Mouse (Mus musculus) embryonic fibroblast, embryonic 13.5 days (primary cell): ENCODE results near the gene Dync2h1. TPM values are rescaled to one million over a fixed set of nuclear protein-coding genes. Genes with fewer than 3 reads are reported as not detected.

ENCODE experiments used
- H3K27ac ChIP-seq: 2 replicates; pipeline ENCODE4 v1.5.1; 2012; ENCODE audit warnings: low read length, control low read depth, inconsistent platforms; ENCODE audit not compliant: insufficient read depth
- H3K4me1 ChIP-seq: 2 replicates; pipeline ENCODE4 v1.6.1; 2011; ENCODE audit warnings: low read length; ENCODE audit not compliant: control insufficient read depth, insufficient read depth
- H3K4me3 ChIP-seq: 2 replicates; pipeline ENCODE4 v1.5.1; 2011; ENCODE audit warnings: mild to moderate bottlenecking, control low read depth, low read length; ENCODE audit not compliant: insufficient read depth
- CTCF ChIP-seq: IDR thresholded peaks from 2 replicates; pipeline ENCODE4 v1.5.1; 2011; ENCODE audit warnings: mild to moderate bottlenecking, control low read depth, low read length, moderate library complexity, borderline replicate concordance; ENCODE audit not compliant: insufficient read depth
- POLR2A ChIP-seq: IDR thresholded peaks from 2 replicates; pipeline ENCODE4 v1.6.1; 2011; ENCODE audit warnings: low read depth, mild to moderate bottlenecking, control low read depth, low read length, moderate library complexity
- polyA plus RNA-seq: library from polyadenylated mRNA; stranded (reverse); fragments of >200 nt; gene quantifications from 2 replicates; pipeline ENCODE4 v1.2.4, GENCODE M21; 2011; ENCODE audit warnings: low read depth; ENCODE audit not compliant: missing spikeins, insufficient read length

The Dync2h1 gene
- polyA plus RNA-seq, 1 experiment = 8.6 TPM

GRCm38 (mm10) chr9:7032553-7032952 is 151.7 kb downstream of the Dync2h1 start:
- TF ChIP-seq CTCF (no peak), POLR2A (no peak)

GRCm38 (mm10) chr9:7015600-7015999 is 168.6 kb downstream of the Dync2h1 start:
- TF ChIP-seq CTCF (no peak), POLR2A (no peak)
- H3K4me3 ChIP-seq = no peak overlapping the region
- H3K4me1 ChIP-seq = no peaks in the 10 kb centered on the region
- H3K27ac ChIP-seq = no peak overlapping the region

More at GRCm38 (mm10) chr9:7032553-7032952, 151.7 kb downstream of the Dync2h1 start:
- H3K4me3 ChIP-seq = no peak overlapping the region
- no peak overlapping the region for H3K27ac ChIP-seq
- no peaks in the 10 kb centered on the region for H3K4me1 ChIP-seq

DNA sequence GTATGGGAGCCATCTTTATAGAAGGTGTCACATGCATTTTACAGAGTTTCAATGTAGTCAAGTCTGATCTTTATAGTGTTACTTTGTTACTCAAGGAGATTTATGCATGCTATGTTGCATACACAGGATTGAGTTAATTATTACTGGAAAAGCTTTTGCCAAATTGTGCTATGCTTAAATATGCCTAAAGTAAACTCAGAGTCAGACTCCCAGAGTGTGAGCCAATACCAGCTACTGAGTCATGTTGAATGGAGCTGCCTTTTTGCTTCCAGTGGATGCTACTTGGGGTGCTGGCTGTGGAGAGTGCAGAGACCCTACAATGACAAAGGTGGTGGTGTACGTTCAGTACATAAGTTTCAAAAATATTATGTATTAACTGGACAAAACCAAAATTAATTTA is 169.5 kb downstream of the Dync2h1 start:
- no peak for TF ChIP-seq CTCF
- no peak for TF ChIP-seq POLR2A
- Histone ChIP-seq H3K27ac (no peak overlapping the region), H3K4me3 (no peak overlapping the region), H3K4me1 (no peaks in the 10 kb centered on the region)

DNA sequence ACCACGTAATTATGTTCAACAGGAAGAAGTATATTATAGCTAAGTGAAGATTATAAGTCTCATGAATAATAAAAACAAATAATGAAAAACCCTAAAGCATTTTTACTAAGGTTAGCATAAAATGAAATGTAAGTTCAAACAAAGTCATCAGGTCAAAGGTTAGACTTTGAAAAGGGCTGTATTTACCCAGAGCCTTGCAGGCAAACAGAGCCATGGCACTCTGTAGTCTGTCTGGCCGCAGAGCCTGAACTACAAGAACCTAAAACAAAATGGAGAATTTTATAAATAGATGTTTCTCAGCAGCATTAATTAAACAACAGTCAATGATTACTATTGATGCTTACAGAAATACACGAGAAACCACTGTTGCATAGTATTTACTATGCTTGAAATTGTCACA is 174.5 kb downstream of the Dync2h1 start:
- Histone ChIP-seq H3K27ac (no peak overlapping the region), H3K4me1 (no peaks in the 10 kb centered on the region), H3K4me3 (no peak overlapping the region)
- TF ChIP-seq CTCF (no peak), POLR2A (no peak)

- Histone ChIP-seq H3K4me1 (no peaks in the 10 kb centered on the region), H3K27ac (no peak overlapping the region), H3K4me3 (no peak overlapping the region)
- TF ChIP-seq CTCF (no peak), POLR2A (no peak)
Measured at GRCm38 (mm10) chr9:6994865-6995264, 189.4 kb downstream of the Dync2h1 start.

DNA sequence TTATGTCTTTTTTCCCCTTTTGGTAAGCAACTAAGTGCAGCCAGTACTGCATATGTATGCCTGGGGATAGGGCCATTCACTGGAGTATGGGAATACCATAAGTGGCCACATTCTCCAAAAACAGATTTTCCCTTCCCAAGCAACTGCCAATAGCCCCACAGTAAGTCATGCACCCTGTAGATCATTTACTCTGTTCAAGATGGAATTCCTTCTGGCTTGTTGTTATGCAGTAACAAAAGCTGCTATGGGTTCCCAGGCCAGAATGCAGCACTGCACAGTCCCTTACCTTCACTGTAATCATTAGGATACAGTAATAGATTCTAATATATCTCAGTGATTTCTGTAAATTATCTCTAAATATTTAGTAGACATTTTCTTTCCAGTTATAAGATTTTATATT is 190.0 kb downstream of the Dync2h1 start:
- TF ChIP-seq CTCF = no peak
- no peak for TF ChIP-seq POLR2A
- no peaks in the 10 kb centered on the region for H3K4me1 ChIP-seq
- no peak overlapping the region for H3K4me3 ChIP-seq
- no peak overlapping the region for H3K27ac ChIP-seq

GRCm38 (mm10) chr9:6988893-6989685 is 195.2 kb downstream of the Dync2h1 start:
- H3K4me3 ChIP-seq = no peak overlapping the region
- TF ChIP-seq CTCF = no peak
- no peak for TF ChIP-seq POLR2A
- no peak overlapping the region for H3K27ac ChIP-seq
- H3K4me1 ChIP-seq = no peaks in the 10 kb centered on the region

- H3K4me3 ChIP-seq = no peak overlapping the region
- H3K27ac ChIP-seq = no peak overlapping the region
- no peaks in the 10 kb centered on the region for H3K4me1 ChIP-seq
- TF ChIP-seq CTCF (no peak), POLR2A (no peak)
Measured at GRCm38 (mm10) chr9:6986161-6986560, 198.1 kb downstream of the Dync2h1 start.

DNA sequence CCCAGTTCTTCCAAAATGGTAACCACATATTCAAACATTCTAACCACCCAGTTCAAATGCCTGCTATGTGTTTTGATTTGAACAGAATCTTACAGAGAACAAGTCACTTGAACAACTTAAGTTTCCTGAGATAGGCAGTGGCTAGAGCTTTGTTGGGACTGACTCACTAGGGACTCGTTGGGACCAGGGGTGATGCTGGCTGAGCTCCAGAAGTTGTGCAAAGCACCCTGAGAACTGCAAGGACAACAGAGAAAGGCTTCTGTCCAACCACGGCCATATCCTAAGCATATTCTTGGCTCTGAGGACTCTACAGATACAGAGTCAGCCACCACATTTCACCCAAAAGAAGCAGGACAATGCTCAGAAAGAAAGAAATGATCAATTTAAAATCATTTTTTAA is 215.1 kb downstream of the Dync2h1 start:
- TF ChIP-seq POLR2A (no peak), CTCF (no peak)
- Histone ChIP-seq H3K4me1 (no peaks in the 10 kb centered on the region), H3K4me3 (no peak overlapping the region), H3K27ac (no peak overlapping the region)

GRCm38 (mm10) chr9:6965006-6965405 is 219.2 kb downstream of the Dync2h1 start:
- TF ChIP-seq POLR2A (no peak), CTCF (no peak)
- Histone ChIP-seq H3K4me1 (no peaks in the 10 kb centered on the region), H3K27ac (no peak overlapping the region)

DNA sequence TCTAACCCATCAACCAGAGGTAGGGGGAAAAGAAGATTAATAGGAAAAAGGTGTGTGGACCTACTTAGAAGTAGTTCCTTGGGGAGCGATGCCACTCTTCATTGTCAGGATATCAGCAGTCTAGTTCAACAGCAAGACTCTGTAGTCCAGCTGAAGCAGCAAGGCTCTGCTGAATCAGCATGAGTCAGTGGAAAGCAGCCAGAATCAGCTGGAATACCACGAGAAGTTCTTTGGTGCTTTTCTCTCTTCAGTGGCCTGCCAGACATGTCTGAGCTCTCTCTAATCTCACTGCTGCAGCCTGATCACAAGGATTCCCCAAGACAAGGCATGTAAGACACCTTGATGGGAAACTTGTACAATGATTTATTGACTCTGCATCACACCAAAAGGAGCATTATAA is 225.9 kb downstream of the Dync2h1 start:
- Histone ChIP-seq H3K4me1 (no peaks in the 10 kb centered on the region), H3K27ac (no peak overlapping the region), H3K4me3 (no peak overlapping the region)
- TF ChIP-seq POLR2A (no peak), CTCF (no peak)

More at GRCm38 (mm10) chr9:6965006-6965405, 219.2 kb downstream of the Dync2h1 start:
- H3K4me3 ChIP-seq = no peak overlapping the region
